Mouse (Mus musculus) embryonic fibroblast, embryonic 13.5 days (primary cell): ENCODE data around the gene Nxnl2.

Source experiments
- CTCF ChIP-seq: IDR thresholded peaks from 2 replicates; pipeline ENCODE4 v1.5.1; 2011; ENCODE audit warnings: mild to moderate bottlenecking, control low read depth, low read length, moderate library complexity, borderline replicate concordance; ENCODE audit not compliant: insufficient read depth
- POLR2A ChIP-seq: IDR thresholded peaks from 2 replicates; pipeline ENCODE4 v1.6.1; 2011; ENCODE audit warnings: low read depth, mild to moderate bottlenecking, control low read depth, low read length, moderate library complexity

- TF ChIP-seq CTCF (no peak), POLR2A (no peak)
Observed at GRCm38 (mm10) chr13:51207965-51208364, 37.1 kb downstream of the Nxnl2 start.
